Mouse (Mus musculus) CH12.LX (cell line): Measurements from ENCODE around the gene Acsm3. TPM values are rescaled to one million over a fixed set of nuclear protein-coding genes. Genes with fewer than 3 reads are reported as not detected.

Source experiments
- DNase-seq: peaks from one replicate; pipeline ENCODE4 v3.0.0-alpha.2; 2013; ENCODE audit errors: extremely low read depth
- H3K27ac ChIP-seq: 2 replicates; pipeline ENCODE4 v1.5.1; 2012; ENCODE audit warnings: low read depth, mild to moderate bottlenecking, control low read depth, moderate library complexity; ENCODE audit not compliant: insufficient read depth
- H3K27me3 ChIP-seq: replicated peaks from 2 replicates; pipeline ENCODE3; 2012; ENCODE audit warnings: inconsistent platforms
- H3K36me3 ChIP-seq, 2 experiments: replicated peaks in 1 of 2; 2 replicates each; pipeline versions ENCODE3 to v1.6.1; 2012; ENCODE audit warnings: inconsistent platforms in 1 of 2, low read length in 1 of 2, mild to moderate bottlenecking in 1 of 2, mixed read lengths in 1 of 2, moderate library complexity in 1 of 2; ENCODE audit not compliant: control insufficient read depth in 1 of 2, insufficient read depth in 1 of 2
- H3K4me1 ChIP-seq, 2 experiments: 2 replicates each; pipeline ENCODE4 v1.6.1; 2012; ENCODE audit warnings: inconsistent platforms in 1 of 2, moderate library complexity in 1 of 2; ENCODE audit not compliant: insufficient read depth in 2 of 2, control insufficient read depth in 1 of 2
- H3K4me2 ChIP-seq: 2 replicates; pipeline ENCODE4 v1.6.1; 2012; ENCODE audit warnings: low read depth, mild to moderate bottlenecking, control low read depth; ENCODE audit not compliant: poor library complexity, insufficient read depth, severe bottlenecking
- H3K4me3 ChIP-seq, 3 experiments: fragments of 150-350 bp in 1 of 3; sonication (generic) in 1 of 3; replicated peaks in 1 of 3; 2 replicates each; pipeline versions ENCODE3 to v1.5.1; 2011 to 2012; ENCODE audit warnings: low read depth in 2 of 3, low read length in 2 of 3, mild to moderate bottlenecking in 2 of 3, moderate library complexity in 2 of 3, control low read depth in 1 of 3, improper control_type of control experiment in 1 of 3, inconsistent platforms in 1 of 3, mixed read lengths in 1 of 3; ENCODE audit not compliant: poor library complexity in 1 of 3
- H3K79me2 ChIP-seq: replicated peaks from 2 replicates; pipeline ENCODE4 v1.6.1; 2012; ENCODE audit warnings: mild to moderate bottlenecking, moderate library complexity; ENCODE audit not compliant: control insufficient read depth, poor library complexity, insufficient read depth, severe bottlenecking; ENCODE audit errors: extremely low read depth
- H3K9ac ChIP-seq: 2 replicates; pipeline ENCODE4 v1.6.1; 2012; ENCODE audit warnings: low read depth, mild to moderate bottlenecking, control low read depth, moderate library complexity; ENCODE audit not compliant: insufficient read depth
- H3K9me3 ChIP-seq: replicated peaks from 2 replicates; pipeline ENCODE3; 2012; ENCODE audit warnings: low read length, inconsistent platforms, mixed read lengths
- BHLHE40 ChIP-seq: IDR thresholded peaks from 2 replicates; pipeline ENCODE4 v1.6.1; 2011; ENCODE audit warnings: mild to moderate bottlenecking, low read depth, low read length, improper control_type of control experiment
- CHD2 ChIP-seq: IDR thresholded peaks from 2 replicates; pipeline ENCODE4 v1.6.1; 2011; ENCODE audit warnings: low read length, improper control_type of control experiment
- E2F4 ChIP-seq: IDR thresholded peaks from 2 replicates; pipeline ENCODE4 v1.6.1; 2011; ENCODE audit warnings: low read depth, low read length, improper control_type of control experiment; ENCODE audit not compliant: insufficient replicate concordance
- EP300 ChIP-seq: IDR thresholded peaks from 2 replicates; pipeline ENCODE4 v1.6.1; 2011; ENCODE audit warnings: low read length, improper control_type of control experiment
- ETS1 ChIP-seq: conservative IDR thresholded peaks from 2 replicates; pipeline ENCODE4 v1.6.1; 2012; ENCODE audit warnings: low read depth, mild to moderate bottlenecking, inconsistent platforms, low read length, improper control_type of control experiment, moderate library complexity
- GABPA ChIP-seq: IDR thresholded peaks from 2 replicates; pipeline ENCODE4 v1.6.1; 2012; ENCODE audit warnings: low read depth, low read length, improper control_type of control experiment, inconsistent platforms; ENCODE audit not compliant: insufficient replicate concordance
- HCFC1 ChIP-seq: IDR thresholded peaks from 2 replicates; pipeline ENCODE4 v1.6.1; 2012; ENCODE audit warnings: low read depth, mild to moderate bottlenecking, inconsistent platforms, low read length, improper control_type of control experiment
- IRF4 ChIP-seq: IDR thresholded peaks from 2 replicates; pipeline ENCODE4 v1.6.1; 2014; ENCODE audit warnings: low read depth, mild to moderate bottlenecking, inconsistent platforms, low read length, improper control_type of control experiment
- JUN ChIP-seq: IDR thresholded peaks from 2 replicates; pipeline ENCODE4 v1.6.1; 2011; ENCODE audit warnings: low read depth, mild to moderate bottlenecking, low read length, improper control_type of control experiment, moderate library complexity; ENCODE audit not compliant: insufficient read depth
- KAT2A ChIP-seq: IDR thresholded peaks from 2 replicates; pipeline ENCODE4 v1.6.1; 2012; ENCODE audit warnings: low read length, improper control_type of control experiment, inconsistent platforms; ENCODE audit not compliant: insufficient replicate concordance
- MAFK ChIP-seq: IDR thresholded peaks from 2 replicates; pipeline ENCODE4 v1.6.1; 2011; ENCODE audit warnings: low read length, improper control_type of control experiment; ENCODE audit not compliant: insufficient replicate concordance
- MAX ChIP-seq: IDR thresholded peaks from 2 replicates; pipeline ENCODE4 v1.6.1; 2011; ENCODE audit warnings: low read length, improper control_type of control experiment
- MAZ ChIP-seq: IDR thresholded peaks from 2 replicates; pipeline ENCODE4 v1.6.1; 2012; ENCODE audit warnings: low read depth, mild to moderate bottlenecking, inconsistent platforms, low read length, improper control_type of control experiment, moderate library complexity
- MEF2A ChIP-seq: IDR thresholded peaks from 2 replicates; pipeline ENCODE4 v1.6.1; 2014; ENCODE audit warnings: low read depth, mild to moderate bottlenecking, inconsistent platforms, low read length, improper control_type of control experiment, borderline replicate concordance
- MXI1 ChIP-seq: IDR thresholded peaks from 2 replicates; pipeline ENCODE4 v1.6.1; 2011; ENCODE audit warnings: mild to moderate bottlenecking, low read depth, low read length, improper control_type of control experiment
- MYC ChIP-seq: IDR thresholded peaks from 2 replicates; pipeline ENCODE4 v1.6.1; 2011; ENCODE audit warnings: low read depth, mild to moderate bottlenecking, improper control_type of control experiment, low read length
- NELFE ChIP-seq: IDR thresholded peaks from 2 replicates; pipeline ENCODE4 v1.6.1; 2011; ENCODE audit warnings: low read depth, low read length, improper control_type of control experiment
- NRF1 ChIP-seq: IDR thresholded peaks from 2 replicates; pipeline ENCODE4 v1.6.1; 2014; ENCODE audit warnings: low read depth, mild to moderate bottlenecking, inconsistent platforms, low read length, improper control_type of control experiment, moderate library complexity
- PAX5 ChIP-seq: IDR thresholded peaks from 2 replicates; pipeline ENCODE4 v1.6.1; 2012; ENCODE audit warnings: low read length, inconsistent platforms, mixed read lengths
- POLR2AphosphoS2 ChIP-seq: IDR thresholded peaks from 2 replicates; pipeline ENCODE4 v1.6.1; 2011; ENCODE audit warnings: low read depth, low read length, improper control_type of control experiment
- RAD21 ChIP-seq: IDR thresholded peaks from 2 replicates; pipeline ENCODE4 v1.6.1; 2011; ENCODE audit warnings: low read depth, mild to moderate bottlenecking, low read length, improper control_type of control experiment, moderate library complexity
- RCOR1 ChIP-seq: conservative IDR thresholded peaks from 2 replicates; pipeline ENCODE4 v1.6.1; 2012; ENCODE audit warnings: low read depth, mild to moderate bottlenecking, inconsistent platforms, low read length, improper control_type of control experiment
- SMC3 ChIP-seq: IDR thresholded peaks from 2 replicates; pipeline ENCODE4 v1.6.1; 2011; ENCODE audit warnings: low read depth, low read length, improper control_type of control experiment
- TBP ChIP-seq: conservative IDR thresholded peaks from 2 replicates; pipeline ENCODE4 v1.6.1; 2011; ENCODE audit warnings: low read depth, low read length, improper control_type of control experiment
- USF1 ChIP-seq: IDR thresholded peaks from 2 replicates; pipeline ENCODE4 v1.6.1; 2014; ENCODE audit warnings: low read depth, mild to moderate bottlenecking, inconsistent platforms, low read length, improper control_type of control experiment
- USF2 ChIP-seq: conservative IDR thresholded peaks from 2 replicates; pipeline ENCODE4 v1.6.1; 2011; ENCODE audit warnings: low read depth, low read length, improper control_type of control experiment
- ZMIZ1 ChIP-seq: IDR thresholded peaks from 2 replicates; pipeline ENCODE4 v1.6.1; 2012; ENCODE audit warnings: low read depth, mild to moderate bottlenecking, inconsistent platforms, low read length, improper control_type of control experiment
- dilution Hi-C: fragments of 300-500 bp; cut with MboI; formaldehyde crosslinking; loops from 2 replicates; pipeline ENCODE4 v1.14.3; 2020; ENCODE audit warnings: low sequenced_read_pairs; ENCODE audit not compliant: extremely low pct_unique_long_range_greater_than_20kb, extremely low pct_ligation_motif_present
- in situ Hi-C: fragments of 300-500 bp; cut with MboI; formaldehyde crosslinking; loops from 3 replicates; pipeline ENCODE4 v1.14.3; 2019; ENCODE audit warnings: low sequenced_read_pairs, low pct_ligation_motif_present, low pct_unique_long_range_greater_than_20kb, mixed read lengths
- polyA plus RNA-seq: library from polyadenylated mRNA; unstranded; fragments of >175 nt; gene quantifications from 2 replicates; pipeline ENCODE4 v1.2.1, GENCODE M21; 2012; ENCODE audit warnings: low read depth; ENCODE audit not compliant: insufficient read length
- total RNA-seq, 2 experiments: library from RNA; depleted of rRNA; stranded (reverse); fragments of 300-350 nt in 1 of 2; fragments of >200 nt in 1 of 2; gene quantifications; 2 replicates each; pipeline ENCODE4 v1.2.3; 2012 to 2014

Gene Acsm3
- total and polyA plus RNA-seq, 3 experiments = 0.17 to 0.69 TPM; not detected in 1

GRCm38 (mm10) chr7:119748761-119749160 lies 12.0 kb upstream of the Acsm3 start:
- no peak overlapping the region for H3K9ac ChIP-seq
- H3K4me3 ChIP-seq = no peak overlapping the region
- H3K27me3 ChIP-seq = no peaks in the 10 kb centered on the region
- no peaks in the 10 kb centered on the region for H3K79me2 ChIP-seq
- H3K27ac ChIP-seq = no peak overlapping the region
- dilution Hi-C loops (no loop called here), in situ Hi-C loops (no loop called here)
- no peak overlapping the region for H3K4me2 ChIP-seq
- H3K9me3 ChIP-seq = no peaks in the 10 kb centered on the region
- no peak for DNase-seq
- no peaks in the 10 kb centered on the region for H3K36me3 ChIP-seq
- peaks cover 0 to 11% of the 10 kb centered on the region in 2 experiments; a peak in 2 of 4 replicates for H3K4me1 ChIP-seq
- no peak for TF ChIP-seq ETS1
- no peak for TF ChIP-seq MXI1
- TF ChIP-seq POLR2AphosphoS2 = no peak
- no peak for TF ChIP-seq E2F4
- no peak for TF ChIP-seq TBP
- TF ChIP-seq SMC3 = no peak
- TF ChIP-seq CHD2 = no peak
- no peak for TF ChIP-seq MEF2A
- no peak for TF ChIP-seq NRF1
- TF ChIP-seq RCOR1 = no peak

- no peak for DNase-seq
- H3K9me3 ChIP-seq = no peaks in the 10 kb centered on the region
- TF ChIP-seq MEF2A (no peak), MYC (no peak), MAX (no peak), USF2 (no peak), HCFC1 (no peak), RAD21 (no peak), ETS1 (no peak), EP300 (no peak), BHLHE40 (no peak), USF1 (no peak), MXI1 (no peak), KAT2A (no peak), MAZ (no peak), NELFE (no peak), JUN (no peak), ZMIZ1 (no peak), GABPA (no peak), IRF4 (no peak), PAX5 (no peak), MAFK (no peak)
- no peak overlapping the region for H3K4me2 ChIP-seq
- H3K4me3 ChIP-seq = no peak overlapping the region
- H3K9ac ChIP-seq = no peak overlapping the region
- no peaks in the 10 kb centered on the region for H3K4me1 ChIP-seq
- no peak overlapping the region for H3K27ac ChIP-seq
- in situ Hi-C loops (no loop called here), dilution Hi-C loops (no loop called here)
- no peaks in the 10 kb centered on the region for H3K36me3 ChIP-seq
- no peaks in the 10 kb centered on the region for H3K27me3 ChIP-seq
- no peaks in the 10 kb centered on the region for H3K79me2 ChIP-seq
Measured at GRCm38 (mm10) chr7:119749942-119750341, 10.8 kb upstream of the Acsm3 start.
